19 mouse cellular contexts compared by ENCODE assay signal in the genomic region with DNA sequence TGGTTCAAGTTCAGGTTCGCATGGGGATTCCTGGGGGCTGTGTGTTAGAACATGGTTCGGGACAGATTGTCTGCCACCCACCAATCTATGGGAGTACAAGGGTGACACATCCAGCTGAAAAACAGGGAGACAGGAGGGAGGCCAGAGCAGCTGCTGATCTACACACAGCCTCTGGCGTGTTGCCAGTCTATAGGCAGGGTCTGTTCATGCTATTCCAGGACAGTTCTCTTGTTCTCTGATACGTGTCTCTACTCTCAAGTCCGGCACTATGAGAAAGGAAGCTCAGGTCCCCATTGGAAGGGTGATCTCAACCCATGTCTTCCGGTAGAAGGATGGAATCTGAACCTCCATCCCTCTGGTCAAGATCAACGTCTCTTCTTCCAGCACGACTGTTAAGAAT.
"Had no signal": no experiment of that assay in that cellular context is flagged by ENCODE, and none has a peak within 500 bp of the region (broad histone marks: within the 10 kb centered on the region; RNA-seq: fewer than 3 reads in every experiment).

No protein-coding gene starts in this region.

- H3K27me3 ChIP-seq: lung, embryonic 15.5 days; neural tube, embryonic 13.5 days; neural tube, embryonic 15.5 days had no signal

- H3K27ac ChIP-seq: lung, embryonic 15.5 days; midbrain, embryonic 10.5 days; midbrain, embryonic 12.5 days; neural tube, embryonic 13.5 days; neural tube, embryonic 15.5 days had no signal

- H3K4me2 ChIP-seq: lung, embryonic 15.5 days; midbrain, embryonic 12.5 days; neural tube, embryonic 13.5 days; neural tube, embryonic 15.5 days had no signal

- H3K9me3 ChIP-seq: lung, embryonic 15.5 days; midbrain, embryonic 10.5 days; midbrain, embryonic 12.5 days; neural tube, embryonic 13.5 days; neural tube, embryonic 15.5 days had no signal

- ATAC-seq: lung, postnatal 0 days; midbrain, embryonic 16.5 days had no signal

- H3K36me3 ChIP-seq: lung, embryonic 15.5 days; midbrain, embryonic 10.5 days; midbrain, embryonic 12.5 days; neural tube, embryonic 13.5 days; neural tube, embryonic 15.5 days had no signal

- H3K4me3 ChIP-seq: lung, embryonic 15.5 days; midbrain, embryonic 10.5 days; midbrain, embryonic 12.5 days; myocyte; neural tube, embryonic 13.5 days; neural tube, embryonic 15.5 days had no signal

- DNase-seq: lung, adult 18-20 months; lung, postnatal 4 days; midbrain, embryonic 14.5 days; retina, postnatal 1 day; right cerebral cortex, adult 18-20 months; right cerebral cortex, postnatal 25 days; right cerebral cortex, postnatal 4 days; spleen, adult 18-20 months; thymus, adult 18-20 months; thymus, postnatal 14 days; thymus, postnatal 36 days had no signal

- H3K9ac ChIP-seq: lung, embryonic 15.5 days; midbrain, embryonic 12.5 days; neural tube, embryonic 13.5 days; neural tube, embryonic 15.5 days had no signal

- H3K4me1 ChIP-seq: lung, embryonic 15.5 days; midbrain, embryonic 12.5 days; neural tube, embryonic 13.5 days; neural tube, embryonic 15.5 days had no signal
